In genomic region chr14:103078006-103078912, GRCm38 (mm10) we compare ENCODE assay signal across 17 mouse cellular contexts. TPM values are rescaled to one million over a fixed set of nuclear protein-coding genes. Genes with fewer than 3 reads are reported as not detected.
DNase-seq lines count a peak whose midpoint lies in the region; ATAC-seq and TF ChIP-seq lines count a peak whose summit lies in the region.
"Had no signal": no experiment of that assay in that cellular context is flagged by ENCODE, and none has a peak within 500 bp of the region (broad histone marks: within the 10 kb centered on the region; RNA-seq: fewer than 3 reads in every experiment).

No protein-coding gene starts in this region.

- intact Hi-C loops in left cerebral cortex, postnatal 14 days (cut with DNase I): no loop called here

- H3K27me3 ChIP-seq in limb, embryonic 15.5 days: no peaks in the 10 kb centered on the region
- H3K27me3 ChIP-seq in limb, embryonic 10.5 days (ENCODE audit: low read depth, poor library complexity, severe bottlenecking): no peaks in the 10 kb centered on the region
- H3K27me3 ChIP-seq: stomach, embryonic 15.5 days had no signal

- no peak overlapping the region for H3K9ac ChIP-seq in limb, embryonic 15.5 days
- peak overlapping the region; percentile 52; the same call in 1 of the 2 replicates for H3K9ac ChIP-seq in ES-E14 (ENCODE audit: insufficient read depth, low read depth, low read length, poor library complexity, severe bottlenecking)
- H3K9ac ChIP-seq: stomach, embryonic 15.5 days had no signal

- DNase-seq in cerebellum, adult 8-10 months: peak; percentile 40
- no peak for DNase-seq in cerebellum, adult 11 months
- no peak for DNase-seq in limb, embryonic 10.5 days (ENCODE audit: low spot score)
- no peak for DNase-seq in ES-E14 (ENCODE audit: low read depth, low spot score)
- DNase-seq in gonadal fat pad, adult 2 months (ENCODE audit: low read depth): peak; percentile 84
- no peak for DNase-seq in left cerebral cortex, postnatal 14 days (ENCODE audit: low spot score in 2 of 2)
- no peak for DNase-seq in thymus, postnatal 10 days (ENCODE audit: low spot score in 2 of 2)
- DNase-seq: heart, postnatal 36 days; kidney, adult 2 months; lung, adult 18-20 months; thymus, postnatal 36 days had no signal

- H3K36me3 ChIP-seq in limb, embryonic 15.5 days: peaks cover 59% of the 10 kb centered on the region
- H3K36me3 ChIP-seq in limb, embryonic 10.5 days: peaks cover 81% of the 10 kb centered on the region
- peaks cover 16% of the 10 kb centered on the region for H3K36me3 ChIP-seq in ES-E14 (ENCODE audit: control insufficient read depth, insufficient read depth, low read length, poor library complexity, severe bottlenecking)

- 0 out of 2 replicates have a peak overlapping the region, but pooled peaks have one; percentile 38 for H3K27ac ChIP-seq in limb, embryonic 15.5 days
- H3K27ac ChIP-seq in limb, embryonic 10.5 days: no peak overlapping the region
- H3K27ac ChIP-seq in ES-E14 (ENCODE audit: insufficient read depth, low read depth, low read length, poor library complexity, severe bottlenecking): 0 out of 2 replicates have a peak overlapping the region, but pooled peaks have one; percentile 29
- H3K27ac ChIP-seq: stomach, embryonic 15.5 days had no signal

- no peaks in the 10 kb centered on the region for H3K4me1 ChIP-seq in limb, embryonic 15.5 days
- no peaks in the 10 kb centered on the region for H3K4me1 ChIP-seq in limb, embryonic 10.5 days
- H3K4me1 ChIP-seq in ES-E14 (ENCODE audit: control insufficient read depth in 2 of 2, insufficient read depth in 2 of 2, low read length in 2 of 2, poor library complexity in 1 of 2): peaks cover 0 to 10% of the 10 kb centered on the region in 2 experiments; a peak in 2 of 4 replicates
- H3K4me1 ChIP-seq: stomach, embryonic 15.5 days had no signal

- ATAC-seq in limb, embryonic 15.5 days (ENCODE audit: insufficient number of reproducible peaks, low FRiP score, low TSS enrichment, low read depth): no peak
- ATAC-seq: Patski had no signal

- WGBS in limb, embryonic 15.5 days: 87% methylated on average over 16 of the region's 16 CpGs
- 90% methylated on average over 16 of the region's 16 CpGs for WGBS in limb, embryonic 10.5 days

- H3K4me2 ChIP-seq in limb, embryonic 15.5 days: no peak overlapping the region
- H3K4me2 ChIP-seq: stomach, embryonic 15.5 days had no signal

- H3K9me3 ChIP-seq in limb, embryonic 15.5 days: no peaks in the 10 kb centered on the region
- H3K9me3 ChIP-seq in limb, embryonic 10.5 days (replicated peaks): no peaks in the 10 kb centered on the region
- H3K9me3 ChIP-seq in ES-E14 (ENCODE audit: control insufficient read depth, insufficient read depth, low read depth, low read length): no peaks in the 10 kb centered on the region
- H3K9me3 ChIP-seq: stomach, embryonic 15.5 days had no signal

- in situ Hi-C loops in ES-E14 (cut with MboI; ENCODE audit: low sequenced_read_pairs in 2 of 2, unreplicated experiment in 2 of 2): no loop called here

- no peak overlapping the region for H3K4me3 ChIP-seq in limb, embryonic 15.5 days
- H3K4me3 ChIP-seq in limb, embryonic 10.5 days: no peak overlapping the region
- peak overlapping the region in 1 of 2 experiments; percentile 27; a peak in 1 of 4 replicates for H3K4me3 ChIP-seq in ES-E14 (ENCODE audit: insufficient read depth in 1 of 2, low read depth in 1 of 2, low read length in 2 of 2, poor library complexity in 1 of 2, severe bottlenecking in 1 of 2)
- H3K4me3 ChIP-seq: stomach, embryonic 15.5 days had no signal

TF ChIP-seq in ES-E14, 5 proteins besides CTCF, POLR2A, EP300 and RAD21:
- no peak for TF ChIP-seq ZC3H11A (IDR thresholded peaks at IDR 0.05; ENCODE audit: borderline replicate concordance, low read depth, low read length)
- TF ChIP-seq HCFC1 (IDR thresholded peaks at IDR 0.05; ENCODE audit: borderline replicate concordance, insufficient read depth, low read length): no peak
- TF ChIP-seq ZNF384 (IDR thresholded peaks at IDR 0.05; ENCODE audit: low read depth, low read length): no peak
- TF ChIP-seq MAFK (IDR thresholded peaks at IDR 0.05; ENCODE audit: insufficient read depth, low read depth, low read length): no peak
- no peak for TF ChIP-seq CHD2 (IDR thresholded peaks at IDR 0.05; ENCODE audit: low read depth, low read length)
TF ChIP-seq in ES-E14: peak in this region for 0.

RNA-seq across cellular contexts. Expression of gene Cln5, which starts 8.2 kb away (rescaled TPM):
- 33.5 and 35.2 TPM in 2 replicates for polyA plus RNA-seq in limb, embryonic 15.5 days (2015; fragmentation: Nextera tagmentation; extraction: Ambion mirVana)
- polyA plus RNA-seq in limb, embryonic 10.5 days (2016; fragmentation: Nextera tagmentation; extraction: Ambion mirVana): 22.3 and 26.5 TPM in 2 replicates
- 12.0 and 26.0 TPM in 2 replicates for total RNA-seq in ES-E14 (2012; rRNA removed)
- polyA plus RNA-seq in gonadal fat pad, adult 2 months (2012; rRNA removed): 24.6 and 24.9 TPM in 2 replicates
- 1 to 10 TPM; 6.3 to 7.4 TPM for total RNA-seq in left cerebral cortex, postnatal 14 days (2021)

RNA-seq across cellular contexts. Expression of gene Fbxl3, which starts 21.1 kb away (rescaled TPM):
- polyA plus RNA-seq in limb, embryonic 15.5 days (2015; fragmentation: Nextera tagmentation; extraction: Ambion mirVana): 21.6 and 26.7 TPM in 2 replicates
- polyA plus RNA-seq in limb, embryonic 10.5 days (2016; fragmentation: Nextera tagmentation; extraction: Ambion mirVana): 11.8 and 16.2 TPM in 2 replicates
- 32.6 and 65.0 TPM in 2 replicates for total RNA-seq in ES-E14 (2012; rRNA removed)
- 97.4 and 98.7 TPM in 2 replicates for polyA plus RNA-seq in gonadal fat pad, adult 2 months (2012; rRNA removed)
- 10 to 100 TPM; 72.2 to 74.1 TPM for total RNA-seq in left cerebral cortex, postnatal 14 days (2021)

RNA-seq across cellular contexts. Expression of gene Acod1, which starts 31.5 kb away (rescaled TPM):
- not detected in 2 replicates for polyA plus RNA-seq in limb, embryonic 15.5 days (2015; fragmentation: Nextera tagmentation; extraction: Ambion mirVana)
- not detected in 2 replicates for polyA plus RNA-seq in limb, embryonic 10.5 days (2016; fragmentation: Nextera tagmentation; extraction: Ambion mirVana)
- not detected in 2 replicates for total RNA-seq in ES-E14 (2012; rRNA removed)
- polyA plus RNA-seq in gonadal fat pad, adult 2 months (2012; rRNA removed): 0.05 and 0.19 TPM in 2 replicates
- not detected for total RNA-seq in left cerebral cortex, postnatal 14 days (2021)
- total RNA-seq: adrenal gland, postnatal 36 days; heart, postnatal 36 days; left cerebral cortex, postnatal 10 days had no signal
- polyA plus RNA-seq: C2C12; kidney, adult 2 months had no signal

Comparison
In these comparisons a context has a peak if more than half of its experiments do, and no peak if none do; other contexts are left out.
1. DNase-seq: peak in cerebellum, adult 8-10 months (single experiment) and gonadal fat pad, adult 2 months (single experiment); none in cerebellum, adult 11 months (single experiment), limb, embryonic 10.5 days (single experiment), ES-E14 (single experiment), left cerebral cortex, postnatal 14 days (0 of 2) and thymus, postnatal 10 days (0 of 2).